ENCODE assay signal across 20 mouse cellular contexts in genomic region chr6:27888391-27888790, GRCm38 (mm10).
"Had no signal": no experiment of that assay in that cellular context is flagged by ENCODE, and none has a peak within 500 bp of the region (broad histone marks: within the 10 kb centered on the region; RNA-seq: fewer than 3 reads in every experiment).

No protein-coding gene starts in this region.

- H3K4me1 ChIP-seq: intestine, embryonic 15.5 days; kidney, embryonic 15.5 days; limb, embryonic 10.5 days; limb, embryonic 13.5 days; midbrain, embryonic 12.5 days; midbrain, embryonic 15.5 days; neural tube, embryonic 12.5 days; neural tube, embryonic 15.5 days; stomach, embryonic 15.5 days had no signal

- H3K4me3 ChIP-seq: intestine, embryonic 15.5 days; kidney, embryonic 15.5 days; limb, embryonic 10.5 days; limb, embryonic 13.5 days; midbrain, embryonic 12.5 days; midbrain, embryonic 15.5 days; neural tube, embryonic 12.5 days; neural tube, embryonic 15.5 days; stomach, embryonic 15.5 days had no signal

- H3K27me3 ChIP-seq: intestine, embryonic 15.5 days; kidney, embryonic 15.5 days; limb, embryonic 13.5 days; midbrain, embryonic 12.5 days; midbrain, embryonic 15.5 days; neural tube, embryonic 12.5 days; neural tube, embryonic 15.5 days; stomach, embryonic 15.5 days had no signal

- H3K27ac ChIP-seq: intestine, embryonic 15.5 days; kidney, embryonic 15.5 days; limb, embryonic 10.5 days; limb, embryonic 13.5 days; macrophage; midbrain, embryonic 12.5 days; midbrain, embryonic 15.5 days; neural tube, embryonic 12.5 days; neural tube, embryonic 15.5 days; stomach, embryonic 15.5 days had no signal

- H3K9me3 ChIP-seq: intestine, embryonic 15.5 days; kidney, embryonic 15.5 days; limb, embryonic 10.5 days; limb, embryonic 13.5 days; midbrain, embryonic 12.5 days; midbrain, embryonic 15.5 days; neural tube, embryonic 12.5 days; neural tube, embryonic 15.5 days; stomach, embryonic 15.5 days had no signal

- H3K4me2 ChIP-seq: intestine, embryonic 15.5 days; kidney, embryonic 15.5 days; limb, embryonic 13.5 days; lung, embryonic 14.5 days; midbrain, embryonic 12.5 days; midbrain, embryonic 15.5 days; neural tube, embryonic 12.5 days; neural tube, embryonic 15.5 days; stomach, embryonic 15.5 days had no signal

- H3K9ac ChIP-seq: intestine, embryonic 15.5 days; kidney, embryonic 15.5 days; limb, embryonic 13.5 days; lung, embryonic 14.5 days; midbrain, embryonic 12.5 days; midbrain, embryonic 15.5 days; neural tube, embryonic 12.5 days; neural tube, embryonic 15.5 days; stomach, embryonic 15.5 days had no signal

- ATAC-seq: intestine, embryonic 15.5 days; lung, postnatal 0 days; midbrain, embryonic 15.5 days had no signal

- H3K36me3 ChIP-seq: intestine, embryonic 15.5 days; kidney, embryonic 15.5 days; limb, embryonic 10.5 days; limb, embryonic 13.5 days; midbrain, embryonic 12.5 days; midbrain, embryonic 15.5 days; neural tube, embryonic 12.5 days; neural tube, embryonic 15.5 days; stomach, embryonic 15.5 days had no signal

- DNase-seq: kidney, adult 11 months; kidney, adult 8-10 months; kidney, postnatal 10 days; kidney, postnatal 36 days; lung, embryonic 14.5 days; right cerebral cortex, adult 18-20 months; right cerebral cortex, postnatal 14 days; right cerebral cortex, postnatal 4 days; thymus, postnatal 36 days had no signal
